Mouse (Mus musculus): ENCODE data around the gene Eif3l.
"Not testable (repeated sequence)": the region's sequence is repeated elsewhere in the genome, so short reads cannot be mapped to it uniquely, and the experiment has no call there.

The Eif3l gene

GRCm38 (mm10) chr15:79074913-79075532 lies at the start of gene Eif3l:
TSS of gene Eif3l (plus strand) at chr15:79075179.
- peak; percentile 88 for DNase-seq

GRCm38 (mm10) chr15:79025687-79026308 lies 49.2 kb upstream of the Eif3l start:
- DNase-seq, result peak in 1 of 2 experiments; percentile 36

GRCm38 (mm10) chr15:79026511-79027290 lies 48.3 kb upstream of the Eif3l start:
- DNase-seq, result peak; percentile 70 to 72

- peak in 1 of 2 experiments; percentile 30 for DNase-seq
Observed at GRCm38 (mm10) chr15:79027291-79028205, 47.4 kb upstream of the Eif3l start.

GRCm38 (mm10) chr15:79028237-79028738 lies 46.7 kb upstream of the Eif3l start, which contains the start of gene H1f0:
TSS of gene H1f0 (plus strand) at chr15:79028450.
- DNase-seq, result peak; percentile 90 to 92

GRCm38 (mm10) chr15:79028823-79029484 lies 46.0 kb upstream of the Eif3l start:
- DNase-seq, result no peak

- DNase-seq, result no peak
Observed at GRCm38 (mm10) chr15:79029519-79030241, 45.3 kb upstream of the Eif3l start.

- peak; percentile 95 to 97 for DNase-seq
Observed at GRCm38 (mm10) chr15:79030551-79031435, 44.2 kb upstream of the Eif3l start.

- DNase-seq, result not testable (repeated sequence)
Observed at GRCm38 (mm10) chr15:79031908-79032307, 43.1 kb upstream of the Eif3l start.

GRCm38 (mm10) chr15:79037913-79038328 lies 37.1 kb upstream of the Eif3l start:
- peak in 1 of 2 experiments; percentile 76 for DNase-seq

- DNase-seq, result no peak
Observed at GRCm38 (mm10) chr15:79038331-79038730, 36.6 kb upstream of the Eif3l start.

- peak; percentile 89 to 91 for DNase-seq
Observed at GRCm38 (mm10) chr15:79038853-79039252, 36.1 kb upstream of the Eif3l start.

GRCm38 (mm10) chr15:79040501-79041416 lies 34.2 kb upstream of the Eif3l start:
- DNase-seq, result peak in 1 of 2 experiments; percentile 61

- DNase-seq, result no peak
Observed at GRCm38 (mm10) chr15:79041585-79041984, 33.4 kb upstream of the Eif3l start, which contains the start of gene Galr3. TSS of gene Galr3 (plus strand) at chr15:79041885.

- DNase-seq, result no peak
Observed at GRCm38 (mm10) chr15:79042721-79043491, 32.1 kb upstream of the Eif3l start.

GRCm38 (mm10) chr15:79044837-79045236 lies 30.1 kb upstream of the Eif3l start:
- DNase-seq, result no peak

- no peak for DNase-seq
Observed at GRCm38 (mm10) chr15:79048186-79048585, 26.8 kb upstream of the Eif3l start.
